Mouse (Mus musculus): ENCODE results near the gene Olfr345.

Gene Olfr345
- long read RNA-seq, experiment 1: 0 reads
- long read RNA-seq, experiment 2: 0 reads

DNA sequence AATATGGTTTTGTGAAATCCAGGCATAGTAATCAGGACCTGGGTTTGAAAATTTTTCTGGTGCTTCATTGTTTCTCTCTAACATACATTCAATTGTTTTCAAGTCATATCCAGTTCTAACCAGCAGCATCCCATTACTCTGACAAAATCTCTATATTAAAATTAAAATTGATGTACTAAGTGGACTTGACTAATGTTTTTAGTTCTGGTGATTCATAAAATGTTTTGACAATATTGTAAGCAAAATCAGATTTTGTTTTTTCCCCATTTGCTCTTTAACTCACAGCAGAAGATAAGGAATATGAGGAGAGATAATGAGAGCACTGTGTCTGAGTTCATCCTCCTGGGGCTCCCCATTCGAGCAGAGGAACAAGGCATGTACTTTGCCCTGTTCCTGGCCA, at the start of gene Olfr345:
TSS of gene Olfr345 (plus strand) at position 301 of the 400 bp plus-strand sequence.
- intact Hi-C loops (cut with DNase I): no loop called here

DNA sequence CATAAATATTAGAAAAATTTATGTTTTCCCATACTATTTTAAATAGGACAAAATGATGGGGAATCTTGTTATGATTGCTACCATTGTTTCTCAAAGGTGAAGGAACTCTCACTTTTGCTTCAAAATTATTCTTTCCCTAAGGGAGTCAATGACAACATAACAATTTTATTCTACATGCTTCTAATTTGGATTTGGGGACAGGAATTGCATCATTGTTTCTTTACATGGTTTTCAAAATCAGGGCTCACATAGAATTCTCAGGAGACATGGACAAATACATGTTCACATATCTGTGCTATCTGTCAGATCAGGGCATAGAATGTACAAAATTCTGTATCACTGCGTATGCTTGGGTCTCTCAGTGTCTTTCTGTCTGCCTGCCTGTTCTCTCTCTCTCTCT, 45.6 kb downstream of the Olfr345 start, which contains the start of gene Olfr346:
TSS of gene Olfr346 (plus strand) at position 301 of the 400 bp plus-strand sequence.
- intact Hi-C loops (cut with DNase I): no loop called here
